Mouse (Mus musculus): ENCODE results near the gene Ppp6r1. TPM values are rescaled to one million over a fixed set of nuclear protein-coding genes. Genes with fewer than 3 reads are reported as not detected.
A peak's percentile ranks its signal among the peaks of the same experiment; 100 is the strongest.

Gene Ppp6r1
- polyA plus RNA-seq, 1 experiment from 2014 or later, result 9.3 TPM

- H3K27me3 ChIP-seq (replicated peaks; ENCODE audit: low read depth, poor library complexity, severe bottlenecking), result no peaks in the 10 kb centered on the region
- no peak overlapping the region for H3K27ac ChIP-seq (replicated peaks)
- no peaks in the 10 kb centered on the region for H3K9me3 ChIP-seq
- WGBS, result 91% methylated on average over 1 of the region's 1 CpGs
- peaks cover 72% of the 10 kb centered on the region for H3K36me3 ChIP-seq (replicated peaks)
- DNase-seq (ENCODE audit: low spot score), result no peak
- no peak overlapping the region for H3K4me3 ChIP-seq
- H3K4me1 ChIP-seq, result no peaks in the 10 kb centered on the region
These were observed 28.6 kb downstream of the Ppp6r1 start for GRCm38 (mm10) chr7:4630198-4630597.

DNA sequence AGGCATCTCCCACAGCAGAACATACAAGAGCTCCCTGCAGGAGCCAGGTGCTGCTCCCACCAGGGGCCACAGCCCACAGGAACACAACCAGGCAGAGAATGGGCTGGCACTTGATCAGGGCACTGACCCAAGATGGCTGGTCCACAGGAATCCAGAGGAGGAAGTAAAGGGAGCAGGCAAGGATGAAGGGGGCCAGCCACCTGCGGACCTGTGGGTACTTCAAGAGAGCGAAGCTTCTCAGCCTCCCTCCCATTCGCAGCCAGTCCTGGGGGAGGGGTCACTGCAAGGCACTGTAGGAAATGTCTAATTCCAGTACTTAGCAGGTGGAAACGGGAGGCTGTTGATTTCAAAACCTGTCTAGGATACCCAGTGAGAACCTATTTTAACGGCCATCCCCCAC is 29.2 kb downstream of the Ppp6r1 start:
- Histone ChIP-seq H3K9me3 (no peaks in the 10 kb centered on the region), H3K4me1 (no peaks in the 10 kb centered on the region), H3K4me3 (no peak overlapping the region), H3K27ac (replicated peaks) (no peak overlapping the region), H3K36me3 (replicated peaks) (peaks cover 67% of the 10 kb centered on the region), H3K27me3 (replicated peaks; ENCODE audit: low read depth, poor library complexity, severe bottlenecking) (no peaks in the 10 kb centered on the region)
- WGBS, result 88% methylated on average over 5 of the region's 5 CpGs
- DNase-seq (ENCODE audit: low spot score), result no peak

DNA sequence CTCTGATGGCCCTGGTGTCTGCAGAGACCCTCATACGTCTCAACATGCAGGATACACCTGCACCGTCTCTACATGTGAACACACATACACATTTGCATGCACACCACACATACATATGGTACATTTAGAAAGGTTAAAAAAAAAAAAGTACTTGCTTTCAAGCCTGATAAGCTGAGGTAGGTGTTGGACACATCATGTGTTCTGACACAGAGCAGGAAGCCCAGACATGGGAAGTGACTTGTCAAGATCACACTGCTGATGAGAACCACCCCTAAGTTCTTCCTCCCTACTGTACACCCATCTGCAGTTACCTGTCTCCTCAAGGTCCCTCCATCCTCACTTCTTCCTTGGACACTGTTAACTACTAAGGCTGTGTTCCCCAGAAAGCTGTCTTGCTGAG is 32.9 kb downstream of the Ppp6r1 start:
- Histone ChIP-seq H3K9me3 (no peaks in the 10 kb centered on the region), H3K27ac (replicated peaks) (no peak overlapping the region), H3K4me3 (no peak overlapping the region), H3K4me1 (no peaks in the 10 kb centered on the region), H3K27me3 (replicated peaks; ENCODE audit: low read depth, poor library complexity, severe bottlenecking) (no peaks in the 10 kb centered on the region), H3K36me3 (replicated peaks) (peaks cover 32% of the 10 kb centered on the region)
- no peak for DNase-seq (ENCODE audit: low spot score)
- 89% methylated on average over 2 of the region's 2 CpGs for WGBS

GRCm38 (mm10) chr7:4624343-4624742 is 34.5 kb downstream of the Ppp6r1 start:
- no peak overlapping the region for H3K27ac ChIP-seq (replicated peaks)
- DNase-seq (ENCODE audit: low spot score), result no peak
- peaks cover 16% of the 10 kb centered on the region for H3K36me3 ChIP-seq (replicated peaks)
- 51% methylated on average over 1 of the region's 1 CpGs for WGBS
- H3K9me3 ChIP-seq, result no peaks in the 10 kb centered on the region
- no peaks in the 10 kb centered on the region for H3K4me1 ChIP-seq
- H3K4me3 ChIP-seq, result no peak overlapping the region
- H3K27me3 ChIP-seq (replicated peaks; ENCODE audit: low read depth, poor library complexity, severe bottlenecking), result no peaks in the 10 kb centered on the region

DNA sequence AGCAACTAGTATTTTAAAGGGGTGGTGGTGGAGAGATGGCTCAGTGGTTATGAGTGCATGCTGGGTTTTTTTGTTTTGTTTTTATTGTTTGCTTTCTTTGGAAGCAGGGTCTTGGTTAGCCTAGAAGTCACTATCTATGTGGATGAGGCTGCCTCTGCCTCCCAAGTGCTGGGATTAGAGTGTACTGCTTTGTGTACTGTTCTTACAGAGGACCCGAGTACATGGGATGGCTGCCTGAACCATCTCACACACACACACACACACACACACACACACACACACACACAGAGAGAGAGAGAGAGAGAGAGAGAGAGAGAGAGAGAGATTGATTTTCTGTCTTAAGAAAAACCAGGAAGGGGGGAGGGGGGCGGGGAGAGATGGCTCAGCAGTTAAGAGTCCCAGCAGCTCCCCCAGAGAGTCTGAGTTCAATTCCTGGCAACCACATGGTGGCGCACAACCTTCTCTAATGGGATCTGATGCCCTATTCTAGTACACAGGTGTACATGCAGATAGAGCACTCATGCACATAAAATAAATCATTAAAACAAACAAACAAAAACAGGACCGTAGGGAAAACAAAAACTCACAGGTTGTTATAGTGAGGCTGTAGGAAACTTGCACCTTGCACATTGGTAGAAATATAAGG is 35.2 kb downstream of the Ppp6r1 start:
- peak; percentile 55 for DNase-seq (ENCODE audit: low spot score)
- 28% methylated on average over 4 of the region's 4 CpGs for WGBS
- no peaks in the 10 kb centered on the region for H3K9me3 ChIP-seq
- peaks cover 9% of the 10 kb centered on the region for H3K36me3 ChIP-seq (replicated peaks)
- no peaks in the 10 kb centered on the region for H3K4me1 ChIP-seq
- no peak overlapping the region for H3K27ac ChIP-seq (replicated peaks)
- no peak overlapping the region for H3K4me3 ChIP-seq
- no peaks in the 10 kb centered on the region for H3K27me3 ChIP-seq (replicated peaks; ENCODE audit: low read depth, poor library complexity, severe bottlenecking)

DNA sequence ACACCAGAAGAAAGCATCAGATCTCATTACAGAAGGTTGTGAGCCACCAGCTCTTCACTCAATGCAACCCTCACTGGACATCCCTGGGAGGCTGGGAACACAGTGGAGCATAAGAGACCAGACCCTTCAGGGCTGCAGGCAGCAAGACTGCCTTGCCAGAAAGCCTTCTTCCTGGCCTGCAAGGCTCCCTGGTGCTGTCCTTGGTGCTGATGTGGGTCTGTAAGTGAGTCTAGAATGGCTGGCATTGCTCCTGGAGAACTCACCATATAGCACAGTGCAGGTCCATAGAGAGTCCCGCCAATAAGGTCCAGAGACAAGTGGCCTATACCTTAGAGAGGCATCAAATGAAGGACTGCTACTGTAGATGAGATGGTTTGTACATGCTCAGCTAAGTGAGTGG is 38.8 kb downstream of the Ppp6r1 start:
- Histone ChIP-seq H3K4me1 (no peaks in the 10 kb centered on the region), H3K4me3 (no peak overlapping the region), H3K9me3 (no peaks in the 10 kb centered on the region), H3K27me3 (replicated peaks; ENCODE audit: low read depth, poor library complexity, severe bottlenecking) (no peaks in the 10 kb centered on the region), H3K27ac (replicated peaks) (no peak overlapping the region), H3K36me3 (replicated peaks) (no peaks in the 10 kb centered on the region)
- DNase-seq (ENCODE audit: low spot score), result peak; percentile 78
- 34% methylated on average over 1 of the region's 1 CpGs for WGBS

DNA sequence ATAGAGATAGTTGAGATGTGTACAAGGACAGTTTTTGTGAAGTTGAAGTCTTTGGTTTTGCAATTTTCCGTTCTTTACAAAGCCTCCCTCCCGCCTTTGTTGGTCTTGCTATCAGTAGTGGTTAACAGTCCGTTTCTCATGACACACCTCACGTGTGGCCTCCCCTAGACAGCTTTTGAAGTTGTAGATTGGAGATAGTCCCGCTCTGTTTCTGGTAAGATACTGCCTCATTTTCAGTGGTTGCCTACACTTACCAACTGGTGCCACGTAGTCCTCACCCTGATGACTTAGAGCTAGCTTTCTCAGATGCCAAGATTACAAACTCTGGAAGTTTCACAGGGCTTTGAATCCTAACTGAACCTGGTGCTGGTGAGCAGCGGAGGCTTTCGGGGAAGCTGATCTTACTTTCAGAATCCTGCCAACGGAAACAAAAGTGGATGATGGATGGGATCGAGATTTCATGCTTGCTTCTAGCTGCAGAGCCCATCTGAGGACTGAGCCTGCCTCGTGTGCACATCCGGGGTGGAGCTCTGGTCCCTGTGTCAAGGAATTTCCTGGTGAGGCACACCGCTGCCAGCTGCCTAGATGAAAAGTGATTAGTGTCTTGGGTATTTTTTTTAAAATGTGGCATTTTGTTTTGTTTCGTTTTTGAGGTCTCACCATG is 44.9 kb downstream of the Ppp6r1 start:
- Histone ChIP-seq H3K4me3 (no peak overlapping the region), H3K27ac (replicated peaks) (no peak overlapping the region), H3K9me3 (no peaks in the 10 kb centered on the region), H3K27me3 (replicated peaks; ENCODE audit: low read depth, poor library complexity, severe bottlenecking) (no peaks in the 10 kb centered on the region), H3K4me1 (no peaks in the 10 kb centered on the region), H3K36me3 (replicated peaks) (no peaks in the 10 kb centered on the region)
- 81% methylated on average over 14 of the region's 14 CpGs for WGBS
- no peak for DNase-seq (ENCODE audit: low spot score)

GRCm38 (mm10) chr7:4612956-4613355 is 45.9 kb downstream of the Ppp6r1 start:
- no peaks in the 10 kb centered on the region for H3K4me1 ChIP-seq
- no peak for DNase-seq (ENCODE audit: low spot score)
- no peak overlapping the region for H3K27ac ChIP-seq (replicated peaks)
- H3K4me3 ChIP-seq, result no peak overlapping the region
- H3K9me3 ChIP-seq, result no peaks in the 10 kb centered on the region
- no peaks in the 10 kb centered on the region for H3K27me3 ChIP-seq (replicated peaks; ENCODE audit: low read depth, poor library complexity, severe bottlenecking)
- 72% methylated on average over 1 of the region's 1 CpGs for WGBS
- H3K36me3 ChIP-seq (replicated peaks), result no peaks in the 10 kb centered on the region

DNA sequence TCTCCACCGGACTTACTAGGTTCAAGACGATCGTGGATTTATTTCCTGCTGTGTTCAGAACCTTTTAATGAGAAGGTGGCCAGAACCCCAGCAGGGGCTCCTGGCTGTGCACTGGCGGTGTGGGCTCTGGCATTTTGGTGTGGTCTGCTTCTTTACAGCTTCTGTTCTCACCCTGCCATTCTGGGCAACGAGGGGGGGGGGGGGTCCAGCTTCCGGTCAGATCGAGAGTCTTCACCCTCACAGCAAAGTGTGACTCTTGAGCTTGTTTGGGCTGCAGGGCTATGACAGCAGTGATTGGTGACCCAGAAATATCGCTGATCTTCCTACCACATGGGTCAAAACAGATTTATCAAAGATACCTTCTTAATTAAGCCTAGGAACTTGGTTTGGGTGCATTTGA is 46.4 kb downstream of the Ppp6r1 start:
- H3K27me3 ChIP-seq (replicated peaks; ENCODE audit: low read depth, poor library complexity, severe bottlenecking), result no peaks in the 10 kb centered on the region
- WGBS, result 68% methylated on average over 8 of the region's 8 CpGs
- H3K4me3 ChIP-seq, result no peak overlapping the region
- DNase-seq (ENCODE audit: low spot score), result no peak
- no peak overlapping the region for H3K27ac ChIP-seq (replicated peaks)
- no peaks in the 10 kb centered on the region for H3K36me3 ChIP-seq (replicated peaks)
- no peaks in the 10 kb centered on the region for H3K4me1 ChIP-seq
- no peaks in the 10 kb centered on the region for H3K9me3 ChIP-seq

- Histone ChIP-seq H3K27ac (replicated peaks) (no peak overlapping the region), H3K9me3 (no peaks in the 10 kb centered on the region), H3K36me3 (replicated peaks) (no peaks in the 10 kb centered on the region), H3K4me3 (no peak overlapping the region), H3K27me3 (replicated peaks; ENCODE audit: low read depth, poor library complexity, severe bottlenecking) (no peaks in the 10 kb centered on the region), H3K4me1 (no peaks in the 10 kb centered on the region)
- no peak for DNase-seq (ENCODE audit: low spot score)
- 83% methylated on average over 12 of the region's 12 CpGs for WGBS
These were observed 46.9 kb downstream of the Ppp6r1 start for GRCm38 (mm10) chr7:4611921-4612341.

DNA sequence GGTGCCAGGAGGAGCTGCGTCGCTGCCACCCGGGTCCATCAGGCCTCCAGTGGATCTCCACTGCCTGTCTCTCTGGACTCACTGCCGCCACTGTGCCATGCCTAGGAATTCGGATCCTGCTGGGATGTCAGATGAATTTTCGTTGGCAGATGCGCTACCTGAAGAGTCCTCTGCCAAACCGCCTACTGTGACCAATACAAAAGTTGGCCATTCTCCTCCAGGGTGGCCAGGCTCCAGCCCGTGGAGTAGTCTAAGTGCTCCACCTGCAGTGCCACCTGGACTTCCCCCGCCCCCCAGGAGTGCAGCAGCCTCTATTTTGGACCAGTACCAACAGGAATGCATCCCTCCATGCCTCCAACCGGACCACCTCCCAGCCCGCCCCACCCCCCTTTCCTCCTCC is 47.3 kb downstream of the Ppp6r1 start:
- Histone ChIP-seq H3K36me3 (replicated peaks) (no peaks in the 10 kb centered on the region), H3K27me3 (replicated peaks; ENCODE audit: low read depth, poor library complexity, severe bottlenecking) (no peaks in the 10 kb centered on the region), H3K4me1 (no peaks in the 10 kb centered on the region), H3K4me3 (no peak overlapping the region), H3K27ac (replicated peaks) (no peak overlapping the region), H3K9me3 (no peaks in the 10 kb centered on the region)
- DNase-seq (ENCODE audit: low spot score), result no peak
- WGBS, result 83% methylated on average over 12 of the region's 12 CpGs

DNA sequence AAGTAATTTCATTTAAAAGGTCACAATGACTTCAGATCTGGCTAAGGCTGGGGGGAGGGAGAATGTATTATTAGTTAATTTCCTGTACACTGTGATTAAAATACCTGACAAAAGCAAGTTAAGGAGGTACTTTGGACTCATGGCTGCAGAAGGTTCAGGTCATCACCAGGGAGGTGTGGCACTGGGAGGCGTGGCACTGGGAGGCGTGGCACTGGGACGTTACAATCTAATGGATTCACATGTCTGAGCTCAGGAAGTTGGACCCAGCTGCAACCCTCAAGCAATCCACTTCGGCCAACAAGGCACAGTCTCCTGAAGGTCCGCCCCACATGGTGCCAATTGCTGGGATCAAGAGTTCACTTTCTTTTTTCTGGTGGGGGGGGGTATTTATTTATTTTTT is 50.8 kb downstream of the Ppp6r1 start:
- H3K27ac ChIP-seq (replicated peaks), result no peak overlapping the region
- H3K36me3 ChIP-seq (replicated peaks), result no peaks in the 10 kb centered on the region
- no peaks in the 10 kb centered on the region for H3K27me3 ChIP-seq (replicated peaks; ENCODE audit: low read depth, poor library complexity, severe bottlenecking)
- no peaks in the 10 kb centered on the region for H3K9me3 ChIP-seq
- 63% methylated on average over 5 of the region's 5 CpGs for WGBS
- no peak overlapping the region for H3K4me3 ChIP-seq
- no peaks in the 10 kb centered on the region for H3K4me1 ChIP-seq
- no peak for DNase-seq (ENCODE audit: low spot score)

DNA sequence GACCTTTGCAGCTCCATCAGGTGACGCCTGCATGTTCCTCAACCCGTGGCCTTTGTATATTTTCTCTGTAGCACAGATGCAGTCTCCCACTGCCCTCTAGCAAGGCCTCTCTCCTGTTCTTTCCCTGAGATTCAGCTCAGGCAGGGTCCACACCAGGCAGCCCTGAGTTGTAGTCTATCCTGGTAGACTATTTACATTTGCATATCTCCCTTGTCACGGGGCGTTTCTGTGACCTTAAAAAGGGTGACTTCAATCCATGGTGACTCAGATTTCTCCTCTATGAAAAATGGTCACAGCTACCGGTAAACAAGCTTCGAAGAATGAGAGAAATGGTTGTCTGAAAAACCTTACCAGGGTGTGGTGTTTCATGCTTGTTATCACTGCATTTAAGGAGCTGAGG is 54.9 kb downstream of the Ppp6r1 start, which contains the start of gene Ptprh:
Gene Ptprh, minus strand, starts transcription at position 169 of the 400 bp plus-strand sequence.
- no peak within 1 kb of the TSS for H3K27ac ChIP-seq (replicated peaks)
- no peaks in the 10 kb centered on the region for H3K27me3 ChIP-seq (replicated peaks; ENCODE audit: low read depth, poor library complexity, severe bottlenecking)
- 0 out of 2 replicates have a peak, but pooled peaks cover 9% of the 10 kb centered on the region for H3K9me3 ChIP-seq
- no peaks in the 10 kb centered on the region for H3K4me1 ChIP-seq
- no peak within 1 kb of the TSS for H3K4me3 ChIP-seq
- no peaks in the 10 kb centered on the region for H3K36me3 ChIP-seq (replicated peaks)
- no peak for DNase-seq (ENCODE audit: low spot score)
- 85% methylated on average over 6 of the region's 6 CpGs for WGBS
